Mouse (Mus musculus) olfactory bulb, adult 2 months (tissue): ENCODE results near the gene Nisch.

Experiments
- CTCF ChIP-seq: fragments of 200-500 bp; IDR thresholded peaks from 2 replicates; pipeline ENCODE4 v1.5.1; 2012; ENCODE audit warnings: low read depth, mild to moderate bottlenecking, low read length, moderate library complexity; ENCODE audit not compliant: insufficient read depth
- POLR2A ChIP-seq: fragments of 200-500 bp; IDR thresholded peaks from 2 replicates; pipeline ENCODE4 v1.6.1; 2012; ENCODE audit warnings: mild to moderate bottlenecking, low read depth, low read length, moderate library complexity; ENCODE audit not compliant: insufficient read depth

- TF ChIP-seq CTCF: no peak
- TF ChIP-seq POLR2A: no peak
Measured at GRCm38 (mm10) chr14:31133023-31133665, 83.6 kb downstream of the Nisch start.
